Mouse (Mus musculus): ENCODE measurements at regions not wholly inside any gene's neighbourhood (a gene's known extent, or its start where the extent isn't known, plus 50 kb on each side); places are given as distances from the start of the nearest gene placed in this dataset.

DNA sequence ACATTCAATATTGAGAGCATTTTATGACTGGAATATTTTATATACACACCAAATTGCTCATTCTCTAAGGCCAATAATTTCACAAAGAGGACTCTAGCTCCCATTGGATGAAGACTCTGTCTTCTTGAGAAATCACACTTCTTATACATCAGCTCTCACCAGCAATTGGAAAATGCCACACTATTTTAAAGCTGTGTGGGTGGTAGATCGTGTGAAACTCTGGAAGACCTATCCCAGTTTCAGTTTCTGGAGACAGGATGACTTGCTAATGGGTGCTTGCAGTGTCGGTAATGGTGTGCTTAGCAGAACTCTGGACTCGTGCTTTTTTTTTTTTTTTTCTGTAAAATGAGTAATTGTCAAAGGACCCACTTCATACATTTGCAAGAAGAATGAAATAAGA, 119.1 kb upstream of the Esrrg start:
- WGBS: 66% methylated on average over 3 of the region's 3 CpGs
- TF ChIP-seq CTCF (IDR thresholded peaks at IDR 0.05; ENCODE audit: low read depth): no peak
- Histone ChIP-seq H3K36me3 (ENCODE audit: insufficient read depth) (no peaks in the 10 kb centered on the region), H3K9ac (no peak overlapping the region), H3K27ac (ENCODE audit: low read depth) (no peak overlapping the region), H3K27me3 (ENCODE audit: insufficient read depth, low read length) (no peaks in the 10 kb centered on the region), H3K4me1 (ENCODE audit: insufficient read depth) (no peaks in the 10 kb centered on the region), H3K4me2 (no peak overlapping the region), H3K4me3 (ENCODE audit: low read depth, low read length) (no peak overlapping the region), H3K9me3 (ENCODE audit: low read depth, low read length) (no peaks in the 10 kb centered on the region)
- no peak for DNase-seq
- no peak for ATAC-seq (ENCODE audit: insufficient read depth)

GRCm38 (mm10) chr1:187505368-187505767, 103.2 kb upstream of the Esrrg start:
- 28% methylated on average over 9 of the region's 9 CpGs for WGBS
- Histone ChIP-seq H3K4me2 (no peak overlapping the region), H3K9me3 (ENCODE audit: low read depth, low read length) (no peaks in the 10 kb centered on the region), H3K36me3 (ENCODE audit: insufficient read depth) (no peaks in the 10 kb centered on the region), H3K27ac (ENCODE audit: low read depth) (no peak overlapping the region), H3K9ac (no peak overlapping the region), H3K27me3 (ENCODE audit: insufficient read depth, low read length) (no peaks in the 10 kb centered on the region), H3K4me3 (ENCODE audit: low read depth, low read length) (no peak overlapping the region), H3K4me1 (ENCODE audit: insufficient read depth) (no peaks in the 10 kb centered on the region)
- ATAC-seq (ENCODE audit: insufficient read depth) (no peak), DNase-seq (no peak)
- no peak for TF ChIP-seq CTCF (IDR thresholded peaks at IDR 0.05; ENCODE audit: low read depth)

DNA sequence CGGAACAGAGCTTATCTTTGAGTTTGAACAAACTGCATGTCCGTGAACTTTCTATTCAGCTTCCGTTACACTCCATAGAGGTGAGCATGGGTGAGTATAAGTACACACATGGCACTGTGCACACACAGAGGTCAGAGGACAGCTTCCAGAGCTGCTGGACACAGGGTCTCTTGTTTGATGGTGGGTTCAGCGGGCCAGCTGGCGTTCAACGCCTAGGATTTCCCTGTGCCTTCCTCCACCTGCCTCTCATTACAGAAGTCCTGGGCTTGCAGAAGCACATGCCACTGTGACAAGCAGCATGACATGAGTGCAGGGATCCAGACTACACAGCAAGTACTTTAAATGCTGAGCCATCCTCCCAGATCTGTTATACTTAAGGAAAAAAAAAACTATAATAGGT, 101.4 kb upstream of the Esrrg start:
- Histone ChIP-seq H3K4me2 (no peak overlapping the region), H3K9ac (no peak overlapping the region), H3K4me1 (ENCODE audit: insufficient read depth) (no peaks in the 10 kb centered on the region), H3K27ac (ENCODE audit: low read depth) (no peak overlapping the region), H3K36me3 (ENCODE audit: insufficient read depth) (no peaks in the 10 kb centered on the region), H3K9me3 (ENCODE audit: low read depth, low read length) (no peaks in the 10 kb centered on the region), H3K27me3 (ENCODE audit: insufficient read depth, low read length) (no peaks in the 10 kb centered on the region), H3K4me3 (ENCODE audit: low read depth, low read length) (no peak overlapping the region)
- no peak for ATAC-seq (ENCODE audit: insufficient read depth)
- TF ChIP-seq CTCF (IDR thresholded peaks at IDR 0.05; ENCODE audit: low read depth): no peak
- WGBS: 55% methylated on average over 6 of the region's 6 CpGs
- DNase-seq: no peak

GRCm38 (mm10) chr1:187531349-187531922, 77.2 kb upstream of the Esrrg start:
- Histone ChIP-seq H3K4me3 (ENCODE audit: low read depth, low read length) (no peak overlapping the region), H3K9ac (no peak overlapping the region), H3K4me2 (no peak overlapping the region), H3K27ac (ENCODE audit: low read depth) (no peak overlapping the region), H3K9me3 (ENCODE audit: low read depth, low read length) (no peaks in the 10 kb centered on the region), H3K36me3 (ENCODE audit: insufficient read depth) (no peaks in the 10 kb centered on the region), H3K27me3 (ENCODE audit: insufficient read depth, low read length) (no peaks in the 10 kb centered on the region), H3K4me1 (ENCODE audit: insufficient read depth) (no peaks in the 10 kb centered on the region)
- no peak for DNase-seq
- 90% methylated on average over 9 of the region's 9 CpGs for WGBS
- ATAC-seq (ENCODE audit: insufficient read depth): no peak
- no peak for TF ChIP-seq CTCF (IDR thresholded peaks at IDR 0.05; ENCODE audit: low read depth)

- no peaks in the 10 kb centered on the region for H3K4me1 ChIP-seq (ENCODE audit: insufficient read depth)
- DNase-seq: no peak
- TF ChIP-seq CTCF (IDR thresholded peaks at IDR 0.05; ENCODE audit: low read depth): no peak
- no peak overlapping the region for H3K27ac ChIP-seq (ENCODE audit: low read depth)
- H3K9ac ChIP-seq: no peak overlapping the region
- H3K9me3 ChIP-seq (ENCODE audit: low read depth, low read length): no peaks in the 10 kb centered on the region
- no peaks in the 10 kb centered on the region for H3K36me3 ChIP-seq (ENCODE audit: insufficient read depth)
- ATAC-seq (ENCODE audit: insufficient read depth): no peak
- no peak overlapping the region for H3K4me3 ChIP-seq (ENCODE audit: low read depth, low read length)
- no peaks in the 10 kb centered on the region for H3K27me3 ChIP-seq (ENCODE audit: insufficient read depth, low read length)
- 66% methylated on average over 5 of the region's 5 CpGs for WGBS
- no peak overlapping the region for H3K4me2 ChIP-seq
Measured at GRCm38 (mm10) chr1:187536263-187536662, 72.3 kb upstream of the Esrrg start.

DNA sequence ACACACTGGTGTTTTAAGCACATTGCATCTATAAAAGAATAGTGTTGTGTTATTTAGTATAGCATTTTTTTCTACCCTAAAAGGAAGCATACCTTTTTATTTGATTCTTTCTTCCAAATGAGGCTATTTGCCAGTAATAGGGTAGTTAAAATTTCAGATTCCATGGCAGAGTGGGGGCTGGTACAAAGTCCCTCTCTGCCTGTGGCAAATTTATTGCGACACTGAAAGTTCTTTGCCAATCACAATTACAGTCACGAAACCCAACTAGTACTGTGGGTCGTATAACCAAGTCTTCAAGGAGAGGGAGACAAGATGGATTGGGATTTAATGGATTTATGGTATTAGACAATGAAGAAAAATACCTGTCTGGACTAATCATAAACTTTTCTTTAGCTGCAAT, 51.9 kb upstream of the Esrrg start:
- DNase-seq (no peak), ATAC-seq (ENCODE audit: insufficient read depth) (no peak)
- Histone ChIP-seq H3K4me1 (ENCODE audit: insufficient read depth) (no peaks in the 10 kb centered on the region), H3K4me2 (no peak overlapping the region), H3K4me3 (ENCODE audit: low read depth, low read length) (no peak overlapping the region), H3K27me3 (ENCODE audit: insufficient read depth, low read length) (no peaks in the 10 kb centered on the region), H3K9me3 (ENCODE audit: low read depth, low read length) (no peaks in the 10 kb centered on the region), H3K9ac (no peak overlapping the region), H3K36me3 (ENCODE audit: insufficient read depth) (no peaks in the 10 kb centered on the region), H3K27ac (ENCODE audit: low read depth) (no peak overlapping the region)
- 82% methylated on average over 3 of the region's 3 CpGs for WGBS
- no peak for TF ChIP-seq CTCF (IDR thresholded peaks at IDR 0.05; ENCODE audit: low read depth)
